Mouse (Mus musculus): ENCODE data around the gene Gpx5.

The Gpx5 gene

GRCm38 (mm10) chr13:21292631-21293030 lies at the start of gene Gpx5:
Gpx5 (minus strand) TSS chr13:21292731.
- CTCF ChIA-PET: no interaction called here

- CTCF ChIA-PET: interaction anchor here (0.5 to 0.6 kb wide), 2 partner anchors 140 to 997 kb away, joined by 4 to 14 read pairs; no protein-coding TSS in a partner anchor
Measured at GRCm38 (mm10) chr13:21327424-21327823, 34.9 kb upstream of the Gpx5 start.

GRCm38 (mm10) chr13:21326657-21327211 lies 34.2 kb upstream of the Gpx5 start:
- CTCF ChIA-PET: interaction anchor here (0.5 to 0.6 kb wide), 2 partner anchors 140 to 996 kb away, joined by 4 to 14 read pairs; no protein-coding TSS in a partner anchor

- CTCF ChIA-PET: no interaction called here
Measured at GRCm38 (mm10) chr13:21326191-21326590, 33.7 kb upstream of the Gpx5 start.

GRCm38 (mm10) chr13:21323405-21323804 lies 30.9 kb upstream of the Gpx5 start:
- CTCF ChIA-PET: interaction anchor here (0.7 kb wide), 1 partner anchor 186 kb away, joined by 7 read pairs; no protein-coding TSS in a partner anchor

GRCm38 (mm10) chr13:21322509-21323375 lies 30.2 kb upstream of the Gpx5 start:
- CTCF ChIA-PET: no interaction called here

GRCm38 (mm10) chr13:21321890-21322494 lies 29.5 kb upstream of the Gpx5 start:
- CTCF ChIA-PET: no interaction called here

- CTCF ChIA-PET: no interaction called here
Measured at GRCm38 (mm10) chr13:21320262-21320661, 27.7 kb upstream of the Gpx5 start.

- CTCF ChIA-PET: no interaction called here
Measured at GRCm38 (mm10) chr13:21313903-21314302, 21.4 kb upstream of the Gpx5 start.

GRCm38 (mm10) chr13:21312854-21313253 lies 20.3 kb upstream of the Gpx5 start:
- CTCF ChIA-PET: no interaction called here

- CTCF ChIA-PET: no interaction called here
Measured at GRCm38 (mm10) chr13:21311926-21312325, 19.4 kb upstream of the Gpx5 start, which contains the start of gene Gpx6. Gpx6 (plus strand) TSS chr13:21312125.

- CTCF ChIA-PET: no interaction called here
Measured at GRCm38 (mm10) chr13:21309788-21310187, 17.3 kb upstream of the Gpx5 start.

GRCm38 (mm10) chr13:21304483-21305066 lies 12.0 kb upstream of the Gpx5 start:
- CTCF ChIA-PET: no interaction called here

GRCm38 (mm10) chr13:21298557-21298956 lies 6.0 kb upstream of the Gpx5 start:
- CTCF ChIA-PET: no interaction called here

GRCm38 (mm10) chr13:21279559-21279958 lies 13.0 kb downstream of the Gpx5 start:
- CTCF ChIA-PET: interaction anchor here (0.6 kb wide), 1 partner anchor 107 kb away, joined by 3 read pairs; no protein-coding TSS in a partner anchor

- CTCF ChIA-PET: no interaction called here
Measured at GRCm38 (mm10) chr13:21279076-21279475, 13.5 kb downstream of the Gpx5 start.

- CTCF ChIA-PET: no interaction called here
Measured at GRCm38 (mm10) chr13:21276551-21276950, 16.0 kb downstream of the Gpx5 start.

- CTCF ChIA-PET: no interaction called here
Measured at GRCm38 (mm10) chr13:21275815-21276550, 16.5 kb downstream of the Gpx5 start.

GRCm38 (mm10) chr13:21275021-21275814 lies 17.3 kb downstream of the Gpx5 start:
- CTCF ChIA-PET: interaction anchor here (0.7 kb wide), 1 partner anchor 699 kb away, joined by 8 read pairs; no protein-coding TSS in a partner anchor

GRCm38 (mm10) chr13:21268262-21268661 lies 24.3 kb downstream of the Gpx5 start:
- CTCF ChIA-PET: no interaction called here

- CTCF ChIA-PET: no interaction called here
Measured at GRCm38 (mm10) chr13:21267541-21267940, 25.0 kb downstream of the Gpx5 start.
